Mouse (Mus musculus): ENCODE data around the gene Mon1b.

Mon1b gene

GRCm38 (mm10) chr8:113634670-113635591, at the start of gene Mon1b:
Gene Mon1b (plus strand): TSS chr8:113635587.
- peak; percentile 99 for DNase-seq (ENCODE audit: low read depth, low spot score)
- Histone ChIP-seq H3K27me3 (ENCODE audit: control insufficient read depth, insufficient read depth, low read length, poor library complexity, severe bottlenecking) (no peaks in the 10 kb centered on the region), H3K36me3 (ENCODE audit: control insufficient read depth, insufficient read depth, low read length, poor library complexity, severe bottlenecking) (no peaks in the 10 kb centered on the region)

GRCm38 (mm10) chr8:113598401-113598800, 37.0 kb upstream of the Mon1b start:
- DNase-seq (ENCODE audit: low read depth, low spot score): no peak
- Histone ChIP-seq H3K27me3 (ENCODE audit: control insufficient read depth, insufficient read depth, low read length, poor library complexity, severe bottlenecking) (no peaks in the 10 kb centered on the region), H3K36me3 (ENCODE audit: control insufficient read depth, insufficient read depth, low read length, poor library complexity, severe bottlenecking) (no peaks in the 10 kb centered on the region)

DNA sequence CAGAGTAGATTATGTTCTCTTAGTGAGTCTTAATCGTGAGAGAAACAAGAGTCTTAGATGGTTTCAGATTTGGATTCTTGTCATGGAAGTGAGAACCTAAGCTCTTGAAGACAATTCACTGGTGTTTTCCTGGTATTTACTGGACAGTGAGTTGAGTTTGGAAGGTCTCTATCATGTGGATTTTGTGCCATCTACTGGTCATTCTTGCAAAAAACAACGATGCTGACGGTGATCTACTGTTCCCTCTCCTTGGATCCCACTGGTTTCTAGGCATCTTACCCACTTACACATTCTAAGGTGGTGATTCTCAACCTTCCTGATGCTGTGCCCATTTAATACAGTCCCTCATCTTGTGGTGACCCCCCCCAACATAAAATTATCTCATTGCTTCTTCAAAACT, 2.8 kb upstream of the Mon1b start:
- Histone ChIP-seq H3K36me3 (ENCODE audit: control insufficient read depth, insufficient read depth, low read length, poor library complexity, severe bottlenecking) (no peaks in the 10 kb centered on the region), H3K27me3 (ENCODE audit: control insufficient read depth, insufficient read depth, low read length, poor library complexity, severe bottlenecking) (no peaks in the 10 kb centered on the region)
- peak; percentile 59 for DNase-seq (ENCODE audit: low read depth, low spot score)

GRCm38 (mm10) chr8:113634161-113634560, 1.2 kb upstream of the Mon1b start:
- DNase-seq (ENCODE audit: low read depth, low spot score): no peak
- no peaks in the 10 kb centered on the region for H3K27me3 ChIP-seq (ENCODE audit: control insufficient read depth, insufficient read depth, low read length, poor library complexity, severe bottlenecking)

DNA sequence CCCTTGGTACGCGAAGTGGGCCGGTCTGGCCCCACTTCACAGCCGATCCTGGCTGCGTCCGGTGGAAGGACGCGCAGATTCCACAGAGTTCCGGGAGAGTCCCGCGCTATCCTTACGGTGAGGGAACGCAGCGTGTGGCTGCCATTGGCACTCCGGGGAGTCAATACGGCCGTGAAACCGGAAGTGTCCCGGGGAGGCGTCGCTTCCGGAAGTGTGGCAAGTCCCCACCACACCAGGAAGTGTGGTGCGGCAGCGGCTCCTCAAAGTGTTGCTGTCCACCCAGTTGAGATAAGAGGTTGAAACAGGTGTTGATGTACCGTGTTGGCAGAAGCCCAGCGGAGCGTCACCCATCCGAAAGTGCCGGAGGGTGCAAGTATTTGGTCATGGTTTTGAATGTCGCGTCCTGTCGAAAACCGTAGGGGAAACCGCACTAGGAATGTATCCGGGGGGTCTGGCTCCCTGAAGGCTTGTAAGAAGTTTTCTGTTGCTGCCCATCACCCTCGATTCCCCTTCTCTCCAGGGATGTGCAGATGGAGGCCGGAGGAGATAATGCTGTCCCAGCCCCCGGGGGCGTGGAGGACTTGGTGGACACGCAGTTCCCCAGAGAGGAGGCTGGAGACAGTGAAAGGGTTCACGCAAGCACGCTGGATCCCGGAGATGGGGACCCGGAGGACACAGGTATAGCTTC, 349 bp downstream of the Mon1b start:
- no peak for DNase-seq (ENCODE audit: low read depth, low spot score)

More at GRCm38 (mm10) chr8:113634161-113634560, 1.2 kb upstream of the Mon1b start:
- H3K36me3 ChIP-seq (ENCODE audit: control insufficient read depth, insufficient read depth, low read length, poor library complexity, severe bottlenecking): no peaks in the 10 kb centered on the region

DNA sequence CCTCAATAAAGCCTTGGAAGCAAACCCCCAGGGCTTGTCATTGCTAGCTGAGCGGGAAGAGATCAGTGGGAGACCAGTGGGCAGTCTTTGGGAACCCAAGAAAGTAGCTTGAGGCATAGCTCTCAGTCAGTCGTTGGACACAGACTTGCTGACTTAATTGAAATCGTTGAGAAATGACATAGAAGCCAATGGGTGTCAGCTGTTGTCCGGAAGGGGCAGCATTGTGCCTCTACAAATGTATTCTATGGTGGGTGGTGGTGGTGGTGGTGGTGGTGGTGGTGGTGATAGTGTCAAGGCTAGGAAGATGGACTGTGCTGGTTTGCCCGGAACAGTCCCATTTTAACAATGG, 867 bp downstream of the Mon1b start:
- Histone ChIP-seq H3K27me3 (ENCODE audit: control insufficient read depth, insufficient read depth, low read length, poor library complexity, severe bottlenecking) (no peaks in the 10 kb centered on the region), H3K36me3 (ENCODE audit: control insufficient read depth, insufficient read depth, low read length, poor library complexity, severe bottlenecking) (peaks cover 2% of the 10 kb centered on the region)
- peak; percentile 23 for DNase-seq (ENCODE audit: low read depth, low spot score)

More for the DNA sequence above, 349 bp downstream of the Mon1b start:
- Histone ChIP-seq H3K36me3 (ENCODE audit: control insufficient read depth, insufficient read depth, low read length, poor library complexity, severe bottlenecking) (peaks cover 2% of the 10 kb centered on the region), H3K27me3 (ENCODE audit: control insufficient read depth, insufficient read depth, low read length, poor library complexity, severe bottlenecking) (no peaks in the 10 kb centered on the region)

GRCm38 (mm10) chr8:113640357-113640756, 5.0 kb downstream of the Mon1b start:
- no peak for DNase-seq (ENCODE audit: low read depth, low spot score)
- Histone ChIP-seq H3K36me3 (ENCODE audit: control insufficient read depth, insufficient read depth, low read length, poor library complexity, severe bottlenecking) (peaks cover 5% of the 10 kb centered on the region), H3K27me3 (ENCODE audit: control insufficient read depth, insufficient read depth, low read length, poor library complexity, severe bottlenecking) (no peaks in the 10 kb centered on the region)

DNA sequence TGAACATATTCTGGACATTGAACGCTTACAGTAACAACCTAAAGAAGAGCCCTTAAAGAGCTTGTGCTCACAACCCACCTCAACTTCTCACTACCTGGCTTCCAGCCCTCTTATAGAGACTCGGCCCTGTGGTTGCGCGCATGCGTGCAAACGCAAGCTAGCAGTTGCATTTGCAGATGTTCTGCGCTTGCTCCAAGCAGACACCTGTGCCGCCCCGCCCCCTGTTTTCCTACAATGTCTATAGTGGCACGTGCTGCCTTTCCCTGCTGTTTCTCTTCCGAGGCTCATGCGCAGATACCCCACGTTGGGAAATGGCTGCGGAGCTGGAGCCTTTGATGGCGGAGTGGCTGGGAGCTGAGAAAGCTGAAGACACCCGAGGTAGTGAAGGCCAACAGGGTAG, 7.5 kb downstream of the Mon1b start, which contains the start of gene Syce1l:
Gene Syce1l (plus strand): TSS at position 288 of the 400 bp plus-strand sequence.
- DNase-seq (ENCODE audit: low read depth, low spot score): no peak
- Histone ChIP-seq H3K27me3 (ENCODE audit: control insufficient read depth, insufficient read depth, low read length, poor library complexity, severe bottlenecking) (no peaks in the 10 kb centered on the region), H3K36me3 (ENCODE audit: control insufficient read depth, insufficient read depth, low read length, poor library complexity, severe bottlenecking) (peaks cover 5% of the 10 kb centered on the region)

- no peak for DNase-seq (ENCODE audit: low read depth, low spot score)
- peaks cover 5% of the 10 kb centered on the region for H3K36me3 ChIP-seq (ENCODE audit: control insufficient read depth, insufficient read depth, low read length, poor library complexity, severe bottlenecking)
- no peaks in the 10 kb centered on the region for H3K27me3 ChIP-seq (ENCODE audit: control insufficient read depth, insufficient read depth, low read length, poor library complexity, severe bottlenecking)
These were observed 8.3 kb downstream of the Mon1b start for GRCm38 (mm10) chr8:113643479-113644210.

DNA sequence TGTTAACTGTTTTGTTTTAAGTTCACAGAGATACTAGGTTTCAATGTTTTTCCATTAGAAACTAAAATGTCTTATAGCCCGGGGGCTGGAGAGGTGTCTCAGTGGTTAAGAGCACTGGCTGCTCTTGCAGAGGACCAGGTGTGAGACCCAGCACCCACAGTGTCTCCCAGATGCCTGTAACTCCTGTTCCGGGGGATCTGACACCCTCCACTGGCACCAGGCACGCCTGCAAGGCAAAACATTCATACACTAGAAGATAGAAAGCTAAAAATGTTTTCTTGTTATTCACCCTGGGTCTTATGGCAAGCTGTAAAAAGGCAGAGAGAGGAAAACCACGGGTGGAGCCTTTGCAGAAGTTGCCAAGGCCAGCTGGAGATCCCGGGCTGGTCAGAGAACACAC, 9.8 kb downstream of the Mon1b start:
- H3K36me3 ChIP-seq (ENCODE audit: control insufficient read depth, insufficient read depth, low read length, poor library complexity, severe bottlenecking): peaks cover 5% of the 10 kb centered on the region
- no peaks in the 10 kb centered on the region for H3K27me3 ChIP-seq (ENCODE audit: control insufficient read depth, insufficient read depth, low read length, poor library complexity, severe bottlenecking)
- no peak for DNase-seq (ENCODE audit: low read depth, low spot score)

- no peak for DNase-seq (ENCODE audit: low read depth, low spot score)
- Histone ChIP-seq H3K36me3 (ENCODE audit: control insufficient read depth, insufficient read depth, low read length, poor library complexity, severe bottlenecking) (no peaks in the 10 kb centered on the region), H3K27me3 (ENCODE audit: control insufficient read depth, insufficient read depth, low read length, poor library complexity, severe bottlenecking) (no peaks in the 10 kb centered on the region)
These were observed 17.1 kb downstream of the Mon1b start for GRCm38 (mm10) chr8:113652450-113652849.

- Histone ChIP-seq H3K27me3 (ENCODE audit: control insufficient read depth, insufficient read depth, low read length, poor library complexity, severe bottlenecking) (no peaks in the 10 kb centered on the region), H3K36me3 (ENCODE audit: control insufficient read depth, insufficient read depth, low read length, poor library complexity, severe bottlenecking) (no peaks in the 10 kb centered on the region)
- no peak for DNase-seq (ENCODE audit: low read depth, low spot score)
These were observed 17.8 kb downstream of the Mon1b start for GRCm38 (mm10) chr8:113653151-113653550.

DNA sequence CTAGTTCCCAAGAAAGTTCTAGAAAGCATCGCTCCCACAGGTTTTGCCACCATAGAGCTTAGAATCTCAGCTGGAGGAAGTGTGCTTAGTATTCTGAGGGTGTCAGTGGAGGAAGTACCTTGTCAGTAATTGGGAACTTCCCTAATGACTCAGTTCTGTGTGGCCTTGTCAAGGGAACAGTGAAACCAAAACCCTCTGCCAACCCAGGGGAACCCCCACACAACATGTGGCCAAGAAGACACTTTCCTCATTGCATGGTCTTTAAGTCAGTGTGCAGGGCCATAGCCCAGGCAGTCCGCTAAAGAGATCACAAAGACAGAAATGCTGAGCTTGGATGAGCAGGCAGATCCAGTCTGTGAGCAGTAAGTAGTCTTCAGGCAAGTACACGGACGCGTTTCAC, 20.8 kb downstream of the Mon1b start:
- peak; percentile 66 for DNase-seq (ENCODE audit: low read depth, low spot score)
- Histone ChIP-seq H3K36me3 (ENCODE audit: control insufficient read depth, insufficient read depth, low read length, poor library complexity, severe bottlenecking) (no peaks in the 10 kb centered on the region), H3K27me3 (ENCODE audit: control insufficient read depth, insufficient read depth, low read length, poor library complexity, severe bottlenecking) (no peaks in the 10 kb centered on the region)

GRCm38 (mm10) chr8:113656681-113657298, 21.4 kb downstream of the Mon1b start:
- no peaks in the 10 kb centered on the region for H3K36me3 ChIP-seq (ENCODE audit: control insufficient read depth, insufficient read depth, low read length, poor library complexity, severe bottlenecking)
- no peak for DNase-seq (ENCODE audit: low read depth, low spot score)
- H3K27me3 ChIP-seq (ENCODE audit: control insufficient read depth, insufficient read depth, low read length, poor library complexity, severe bottlenecking): no peaks in the 10 kb centered on the region
